Mouse (Mus musculus) cerebellum, adult 2 months (tissue): Measurements from ENCODE around the gene Bicc1. TPM values are rescaled to one million over a fixed set of nuclear protein-coding genes. Genes with fewer than 3 reads are reported as not detected.

Experiments
- DNase-seq, 2 experiments: peaks; one replicate each; pipeline ENCODE4 v3.0.0; 2021
- H3K27ac ChIP-seq: fragments of 200-500 bp; 2 replicates; pipeline ENCODE4 v1.5.1; 2012; ENCODE audit warnings: low read length, control low read depth, inconsistent platforms; ENCODE audit not compliant: insufficient read depth
- H3K27me3 ChIP-seq: fragments of 200-500 bp; 2 replicates; pipeline ENCODE4 v1.6.1; 2012; ENCODE audit warnings: inconsistent platforms, mild to moderate bottlenecking, low read length, moderate library complexity; ENCODE audit not compliant: control insufficient read depth, insufficient read depth
- H3K4me1 ChIP-seq: fragments of 200-500 bp; 2 replicates; pipeline ENCODE4 v1.6.1; 2011; ENCODE audit warnings: low read length; ENCODE audit not compliant: control insufficient read depth, insufficient read depth
- H3K4me3 ChIP-seq: fragments of 200-500 bp; replicated peaks from 2 replicates; pipeline ENCODE3; 2011; ENCODE audit warnings: mild to moderate bottlenecking, low read depth, low read length, control low read depth; ENCODE audit not compliant: insufficient read depth
- CTCF ChIP-seq: fragments of 200-500 bp; IDR thresholded peaks from 2 replicates; pipeline ENCODE4 v1.5.1; 2011; ENCODE audit warnings: low read depth, mild to moderate bottlenecking, control low read depth, low read length, moderate library complexity, borderline replicate concordance; ENCODE audit not compliant: insufficient read depth
- POLR2A ChIP-seq: fragments of 200-500 bp; IDR thresholded peaks from 2 replicates; pipeline ENCODE4 v1.6.1; 2011; ENCODE audit warnings: low read length, control low read depth, borderline replicate concordance; ENCODE audit not compliant: insufficient read depth
- WGBS: fragments of 180-500 bp; shearing (Covaris S2); methylation state at CpG from one replicate; pipeline ENCODE4 v1.1.7; 2018; 5-methylcytosine and 5-hydroxymethylcytosine counted together
- polyA plus RNA-seq: library from polyadenylated mRNA; depleted of rRNA; stranded (reverse); fragments of >200 nt; gene quantifications from 2 replicates; pipeline ENCODE4 v1.2.3, GENCODE M21; 2012

Bicc1 gene
- polyA plus RNA-seq, 1 experiment: 2.6 TPM

- 61% methylated on average over 13 of the region's 13 CpGs for WGBS
- no peak for DNase-seq
- no peak for TF ChIP-seq POLR2A
- no peak for TF ChIP-seq CTCF
- no peak overlapping the region for H3K4me3 ChIP-seq
- no peak overlapping the region for H3K27ac ChIP-seq
- no peaks in the 10 kb centered on the region for H3K27me3 ChIP-seq
- no peaks in the 10 kb centered on the region for H3K4me1 ChIP-seq
Measured at GRCm38 (mm10) chr10:71127278-71127950, 32.1 kb downstream of the Bicc1 start.

DNA sequence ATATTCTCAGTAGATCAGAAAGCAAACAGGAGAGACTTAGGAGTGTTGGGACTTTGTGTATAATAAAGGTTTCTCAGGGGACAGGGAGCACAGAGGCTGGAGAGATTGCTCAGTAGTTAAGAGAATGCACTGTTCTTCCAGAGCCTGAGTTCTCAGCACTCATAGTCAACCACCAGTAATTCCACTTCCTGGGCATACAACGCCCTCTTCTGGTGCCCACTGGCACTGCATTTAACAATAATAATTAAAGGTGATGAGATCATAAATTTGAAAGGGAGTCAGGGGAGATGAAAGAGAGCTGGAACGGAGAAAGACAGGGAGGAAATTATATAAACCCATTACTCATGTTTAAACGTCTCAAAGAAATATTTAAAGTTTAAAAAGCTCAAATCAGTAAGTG, 35.5 kb downstream of the Bicc1 start:
- H3K4me3 ChIP-seq: no peak overlapping the region
- no peak for TF ChIP-seq CTCF
- no peak for TF ChIP-seq POLR2A
- no peaks in the 10 kb centered on the region for H3K27me3 ChIP-seq
- H3K27ac ChIP-seq: no peak overlapping the region
- no peaks in the 10 kb centered on the region for H3K4me1 ChIP-seq
- no peak for DNase-seq
- 63% methylated on average over 3 of the region's 3 CpGs for WGBS

DNA sequence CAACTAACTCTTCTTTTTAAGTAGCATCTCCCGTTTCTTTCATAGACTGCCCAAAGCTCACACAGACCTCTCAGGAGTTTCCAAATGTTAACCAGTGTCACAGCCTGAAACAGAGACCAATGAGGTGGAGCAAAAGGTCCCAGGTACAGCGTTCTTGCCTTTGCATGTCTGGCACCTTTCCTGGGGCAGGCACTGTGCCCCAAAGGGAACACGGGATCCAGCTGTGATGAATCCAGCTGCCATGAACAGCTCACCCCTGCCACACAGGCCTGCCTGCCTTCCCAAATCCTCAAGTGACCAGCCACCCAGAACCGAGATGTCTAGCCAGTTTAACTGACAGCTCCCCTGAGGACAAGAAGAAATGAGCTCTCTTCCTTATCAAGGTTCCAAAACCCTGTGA, 36.1 kb downstream of the Bicc1 start:
- no peak overlapping the region for H3K4me3 ChIP-seq
- no peak overlapping the region for H3K27ac ChIP-seq
- H3K27me3 ChIP-seq: no peaks in the 10 kb centered on the region
- no peak for TF ChIP-seq POLR2A
- no peak for TF ChIP-seq CTCF
- no peaks in the 10 kb centered on the region for H3K4me1 ChIP-seq
- no peak for DNase-seq
- 32% methylated on average over 4 of the region's 4 CpGs for WGBS

- Histone ChIP-seq H3K27me3 (no peaks in the 10 kb centered on the region), H3K4me1 (no peaks in the 10 kb centered on the region), H3K27ac (no peak overlapping the region), H3K4me3 (no peak overlapping the region)
- 80% methylated on average over 8 of the region's 8 CpGs for WGBS
- TF ChIP-seq POLR2A (no peak), CTCF (no peak)
- no peak for DNase-seq
Measured at GRCm38 (mm10) chr10:71122480-71122879, 37.0 kb downstream of the Bicc1 start.

DNA sequence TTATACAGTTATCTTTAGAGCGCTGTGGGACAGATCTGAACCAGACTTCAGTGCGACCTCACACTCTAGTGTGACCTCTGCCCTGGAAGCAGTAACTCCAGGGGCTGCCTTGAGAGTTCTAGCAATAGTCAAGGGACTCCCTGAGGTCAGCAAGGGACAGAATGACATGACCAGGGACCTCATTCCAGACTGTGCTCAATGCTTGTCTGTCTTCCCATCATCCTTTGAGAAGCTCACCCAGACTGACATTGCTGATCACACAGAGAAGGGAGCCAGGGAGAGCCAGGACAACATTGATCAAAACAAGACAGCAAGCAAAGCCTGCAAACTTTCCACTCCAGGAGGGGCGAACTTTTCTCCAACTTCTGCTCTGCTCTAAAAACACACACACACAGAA, 38.7 kb downstream of the Bicc1 start:
- H3K4me3 ChIP-seq: no peak overlapping the region
- H3K4me1 ChIP-seq: no peaks in the 10 kb centered on the region
- TF ChIP-seq CTCF: no peak
- no peak for TF ChIP-seq POLR2A
- H3K27ac ChIP-seq: no peak overlapping the region
- WGBS: 94% methylated on average over 3 of the region's 3 CpGs
- DNase-seq: no peak
- no peaks in the 10 kb centered on the region for H3K27me3 ChIP-seq

DNA sequence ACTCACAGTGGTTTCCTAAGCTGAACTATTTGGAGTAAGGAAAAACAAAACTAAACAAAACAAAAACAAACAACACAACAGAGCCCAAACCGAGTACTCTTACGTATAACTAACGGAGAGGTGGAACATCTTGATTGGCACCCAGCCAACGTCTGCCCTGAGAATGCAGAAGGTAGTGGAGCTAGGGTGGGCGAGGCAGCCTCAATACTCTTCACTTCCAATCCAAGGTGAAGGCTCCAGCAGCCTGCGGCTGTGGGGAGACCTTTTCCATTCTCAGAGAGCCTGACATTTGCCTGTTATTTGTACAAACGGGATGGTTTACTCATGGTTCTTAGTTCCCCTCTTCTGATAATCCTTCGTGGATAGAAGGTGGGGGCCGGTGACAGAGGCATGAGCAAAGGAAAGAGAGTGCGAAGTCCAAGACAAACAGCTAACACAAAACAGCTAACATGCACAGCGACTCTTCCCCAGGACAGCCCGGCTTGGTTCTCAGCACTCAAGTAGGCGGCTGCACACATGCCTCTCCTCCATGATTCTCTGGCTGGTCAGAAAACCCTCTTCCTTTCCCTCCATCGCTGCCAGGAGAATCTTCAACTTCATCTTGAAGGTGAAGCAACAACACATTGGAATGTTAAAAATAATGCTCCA, 39.3 kb downstream of the Bicc1 start:
- no peak overlapping the region for H3K4me3 ChIP-seq
- DNase-seq: no peak
- WGBS: 80% methylated on average over 14 of the region's 14 CpGs
- no peaks in the 10 kb centered on the region for H3K4me1 ChIP-seq
- H3K27me3 ChIP-seq: no peaks in the 10 kb centered on the region
- TF ChIP-seq POLR2A (no peak), CTCF (no peak)
- no peak overlapping the region for H3K27ac ChIP-seq

DNA sequence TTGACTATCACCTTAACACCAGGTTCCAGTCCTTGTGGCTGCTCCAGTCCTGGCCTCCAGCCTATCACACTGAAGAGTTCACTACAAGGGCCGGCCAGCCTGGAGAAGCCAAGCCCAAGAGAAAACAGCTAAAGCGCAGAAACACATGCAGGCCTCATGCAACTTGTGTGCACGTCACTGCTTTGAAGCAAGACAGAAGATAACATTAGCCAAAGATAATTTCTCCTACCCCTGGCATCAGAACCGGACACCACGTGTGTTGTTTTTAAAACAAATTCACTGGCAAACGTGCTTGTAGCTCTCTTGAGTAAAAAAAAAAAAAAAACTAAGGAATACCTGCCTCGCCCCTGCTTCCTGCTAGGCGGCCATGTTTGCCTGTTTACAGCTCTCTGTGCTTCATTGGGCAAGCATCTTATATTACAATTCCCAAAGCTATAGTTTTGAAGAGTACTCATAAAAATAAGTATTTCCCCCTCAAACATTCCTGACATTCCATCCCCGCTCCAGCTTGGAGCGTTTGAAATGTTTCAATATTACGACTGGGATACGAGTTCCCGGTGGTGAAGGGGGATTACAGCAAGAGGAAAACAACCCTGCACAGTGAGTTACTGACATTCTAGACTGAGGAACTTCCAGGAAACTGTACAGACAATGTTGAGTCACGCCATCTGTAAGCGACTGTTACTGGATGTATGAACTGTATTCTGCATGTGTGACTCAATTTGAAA, 40.2 kb downstream of the Bicc1 start:
- no peak for DNase-seq
- H3K4me3 ChIP-seq: no peak overlapping the region
- no peaks in the 10 kb centered on the region for H3K4me1 ChIP-seq
- WGBS: 81% methylated on average over 15 of the region's 15 CpGs
- TF ChIP-seq CTCF (no peak), POLR2A (no peak)
- no peak overlapping the region for H3K27ac ChIP-seq
- H3K27me3 ChIP-seq: no peaks in the 10 kb centered on the region

- WGBS: 95% methylated on average over 7 of the region's 7 CpGs
- TF ChIP-seq POLR2A (no peak), CTCF (no peak)
- Histone ChIP-seq H3K4me3 (no peak overlapping the region), H3K27ac (no peak overlapping the region), H3K27me3 (no peaks in the 10 kb centered on the region), H3K4me1 (no peaks in the 10 kb centered on the region)
- DNase-seq: no peak
Measured at GRCm38 (mm10) chr10:71117766-71118165, 41.7 kb downstream of the Bicc1 start.
